Mouse (Mus musculus) cerebellum, adult 9-10 months (tissue): ENCODE measurements around the gene Pgk1.
A peak's percentile ranks its signal among the peaks of the same experiment; 100 is the strongest.
"Not testable (repeated sequence)": the region's sequence is repeated elsewhere in the genome, so short reads cannot be mapped to it uniquely, and the experiment has no call there.

Source experiments
- DNase-seq: peaks from one replicate; pipeline ENCODE4 v3.0.0; 2022

Pgk1 gene

GRCm38 (mm10) chrX:106186713-106187649, at the start of gene Pgk1:
TSS of gene Pgk1 (plus strand) at chrX:106187100.
- peak; percentile 89 for DNase-seq

GRCm38 (mm10) chrX:106139309-106140070, 47.4 kb upstream of the Pgk1 start:
- DNase-seq, result no peak

GRCm38 (mm10) chrX:106142936-106143335, 44.0 kb upstream of the Pgk1 start, which contains the start of gene Tlr13:
TSS of gene Tlr13 (plus strand) at chrX:106143204.
- no peak for DNase-seq

DNA sequence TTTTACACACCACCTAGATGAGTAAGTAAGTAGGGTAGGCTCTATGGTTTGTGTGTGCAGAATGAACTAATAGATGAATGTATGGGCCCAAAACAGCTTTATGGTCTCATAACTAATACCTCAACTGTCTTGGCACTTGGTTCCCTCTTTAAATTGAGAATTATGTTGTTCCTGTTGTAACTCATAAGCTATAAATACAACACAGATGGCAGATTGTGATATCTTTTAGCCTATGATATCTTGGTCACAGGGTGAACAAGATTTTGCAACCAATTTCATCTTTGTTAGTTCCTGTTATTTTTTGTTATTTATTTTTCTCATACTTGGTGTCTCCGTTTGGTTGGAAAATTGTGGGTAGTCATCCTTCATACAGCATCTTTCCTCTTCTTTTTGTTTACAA, 38.7 kb upstream of the Pgk1 start:
- DNase-seq, result no peak

DNA sequence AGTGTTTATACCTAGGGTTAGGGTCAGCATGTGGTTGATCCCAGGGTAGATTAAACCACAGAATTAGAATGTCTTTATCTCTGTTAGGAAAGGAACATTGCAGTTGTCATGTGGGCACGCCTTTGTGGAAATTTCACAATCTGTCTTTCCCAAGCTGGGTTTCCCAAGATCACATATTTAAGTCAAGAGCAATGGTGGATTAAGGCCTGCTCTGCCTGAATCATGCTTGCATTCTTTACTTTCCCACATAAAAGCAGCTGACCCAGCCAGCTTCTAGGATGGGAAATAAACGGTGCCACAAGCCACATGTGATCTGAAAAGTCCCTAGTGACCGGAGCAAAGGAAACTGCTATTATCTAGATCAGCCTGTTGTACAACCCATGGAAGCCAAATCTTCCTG, 37.4 kb upstream of the Pgk1 start:
- DNase-seq, result no peak

GRCm38 (mm10) chrX:106154180-106154586, 32.7 kb upstream of the Pgk1 start:
- no peak for DNase-seq

DNA sequence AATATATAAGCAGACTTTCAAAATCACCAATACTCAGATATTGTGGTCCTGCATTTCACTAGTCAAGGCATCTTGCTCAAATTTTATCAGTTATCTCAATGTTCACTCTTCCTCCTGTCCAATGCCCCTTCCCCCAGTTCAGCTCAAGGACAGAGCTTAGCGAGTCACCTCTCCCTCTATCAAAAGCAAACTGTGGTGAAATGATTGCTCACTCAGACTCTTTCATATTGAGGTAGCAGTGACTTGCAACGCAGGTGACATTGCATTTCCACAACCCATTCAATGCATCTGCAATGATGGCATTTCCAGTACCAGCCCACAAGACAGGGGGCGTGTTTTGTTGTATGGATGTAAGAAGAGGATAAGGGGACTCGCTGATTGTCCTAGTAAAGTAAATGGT, 31.0 kb upstream of the Pgk1 start:
- DNase-seq, result no peak

GRCm38 (mm10) chrX:106163995-106164394, 22.9 kb upstream of the Pgk1 start:
- DNase-seq, result no peak

DNA sequence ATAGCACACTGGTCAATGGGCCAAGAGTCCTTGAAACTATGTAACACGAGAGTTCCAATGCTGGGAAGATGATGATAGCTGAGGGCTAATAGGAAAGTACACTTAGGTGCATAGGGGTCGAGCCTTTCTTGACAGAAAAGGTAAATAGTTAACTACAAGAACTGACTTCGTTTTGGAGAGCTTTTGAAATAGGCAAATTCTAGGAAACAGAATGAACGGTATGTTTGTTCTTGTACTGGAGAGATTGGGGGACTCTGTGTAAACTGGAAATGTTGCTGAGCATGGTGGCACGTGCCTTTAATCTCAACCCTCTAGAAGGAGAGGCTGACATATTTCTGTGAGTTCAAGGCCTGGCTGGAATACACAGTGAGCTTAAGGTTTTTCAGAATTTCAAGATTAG, 22.3 kb upstream of the Pgk1 start:
- DNase-seq, result no peak

DNA sequence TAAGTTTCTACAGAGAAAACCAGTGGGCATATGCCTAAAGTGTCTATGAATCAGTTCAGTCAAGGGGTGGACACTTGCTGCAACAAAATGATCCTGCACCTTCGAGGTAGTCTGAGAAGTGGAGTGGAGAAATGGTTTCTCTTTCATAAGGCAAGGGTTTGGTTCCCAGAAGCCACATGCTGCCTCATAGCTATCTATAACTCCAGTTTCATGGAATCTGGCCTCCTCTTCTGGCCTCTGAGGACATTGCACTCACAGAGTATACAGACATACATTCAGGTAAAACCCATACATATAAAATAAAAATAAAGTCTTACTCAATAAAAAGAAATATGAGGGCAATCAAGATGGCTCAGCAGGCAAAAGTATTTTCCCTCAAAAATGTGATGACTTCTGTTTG, 21.8 kb upstream of the Pgk1 start:
- DNase-seq, result no peak

DNA sequence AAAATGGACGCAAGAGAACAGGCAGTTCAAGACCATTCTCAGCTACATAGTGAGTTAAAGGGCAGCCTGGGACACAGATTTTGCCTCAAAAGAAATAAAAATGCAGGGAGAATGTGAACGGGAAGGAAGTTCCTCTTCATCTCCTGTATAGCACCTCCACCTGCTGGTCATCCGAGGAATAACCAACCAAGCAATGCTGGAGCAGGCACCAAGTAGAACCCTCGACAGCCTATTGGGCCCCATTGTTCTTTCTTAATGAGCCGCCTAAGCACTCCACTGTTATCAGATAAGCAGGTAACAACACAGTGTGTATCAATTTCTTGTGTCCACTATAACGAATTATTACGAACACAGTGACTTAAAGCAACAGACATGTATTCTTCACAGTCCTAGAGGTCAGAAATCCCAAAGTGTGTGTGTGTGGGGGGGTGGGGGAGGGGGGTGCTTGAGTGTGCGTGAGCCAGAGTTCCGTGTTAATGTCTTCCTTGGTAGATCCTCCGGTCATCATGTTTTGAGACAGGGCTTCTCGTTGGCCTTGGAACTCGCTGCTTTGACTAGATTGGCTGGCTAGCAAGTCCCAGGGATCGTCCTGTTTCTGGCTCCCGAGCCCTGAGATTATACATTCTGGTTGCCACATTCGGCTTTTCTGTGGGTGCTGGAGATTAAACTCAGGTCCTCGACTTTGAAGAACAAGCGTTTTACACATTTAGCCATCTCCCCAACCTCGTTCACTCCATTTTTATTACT, 15.6 kb upstream of the Pgk1 start:
- DNase-seq, result peak; percentile 75

DNA sequence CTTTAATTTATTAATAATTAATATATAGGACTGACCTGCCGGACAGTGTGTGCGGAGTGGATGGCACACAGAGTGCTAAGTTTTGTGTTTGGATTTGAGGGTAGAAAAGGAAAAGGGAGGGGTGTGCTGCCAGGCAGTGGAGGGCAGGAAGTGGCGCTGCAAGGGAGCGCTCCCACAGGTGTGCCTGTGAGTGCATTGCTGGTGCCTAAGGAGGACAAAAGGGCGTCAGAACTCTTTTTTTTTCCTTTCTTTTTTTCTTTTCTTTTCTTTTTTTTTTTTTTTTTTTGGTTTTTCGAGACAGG, 15.1 kb upstream of the Pgk1 start:
- no peak for DNase-seq

DNA sequence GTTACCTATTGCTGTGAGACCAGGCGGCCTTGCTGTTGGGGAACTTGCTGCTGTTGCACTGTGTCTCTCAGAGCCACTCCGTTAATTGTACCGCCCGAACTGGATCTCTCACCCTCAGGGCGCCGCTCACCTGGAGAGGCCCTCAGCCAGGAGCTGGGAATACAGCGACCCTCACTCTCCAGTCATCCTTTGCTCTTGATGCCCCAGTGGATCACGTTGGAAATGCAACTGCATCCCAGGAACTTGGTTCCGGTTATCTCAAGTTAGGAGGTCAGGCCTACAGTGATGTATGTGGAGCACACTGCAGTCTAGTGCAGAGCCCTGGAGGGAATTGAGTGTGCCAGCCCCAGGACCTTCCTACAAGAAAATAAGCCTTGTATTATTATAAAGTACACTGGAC, 10.6 kb upstream of the Pgk1 start:
- DNase-seq, result no peak

DNA sequence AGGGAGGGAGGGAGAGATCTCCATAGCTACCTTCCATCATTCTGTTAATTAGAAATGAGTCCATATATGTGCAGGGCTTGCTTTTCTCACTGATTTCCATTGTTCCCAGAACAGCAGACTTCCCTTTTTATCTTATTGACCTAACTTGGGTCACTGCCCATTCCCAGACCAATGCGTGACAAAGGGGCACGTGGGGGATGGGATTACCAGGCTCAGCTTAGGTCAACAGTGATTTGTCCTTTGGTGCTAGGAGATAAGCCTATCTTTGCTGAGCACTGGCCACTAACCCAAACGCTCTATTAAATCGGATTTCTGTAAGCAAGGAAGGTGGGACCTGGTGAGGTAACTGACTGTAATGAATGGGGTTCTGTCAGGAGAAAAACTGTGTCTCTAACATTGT, 2.6 kb upstream of the Pgk1 start:
- no peak for DNase-seq

DNA sequence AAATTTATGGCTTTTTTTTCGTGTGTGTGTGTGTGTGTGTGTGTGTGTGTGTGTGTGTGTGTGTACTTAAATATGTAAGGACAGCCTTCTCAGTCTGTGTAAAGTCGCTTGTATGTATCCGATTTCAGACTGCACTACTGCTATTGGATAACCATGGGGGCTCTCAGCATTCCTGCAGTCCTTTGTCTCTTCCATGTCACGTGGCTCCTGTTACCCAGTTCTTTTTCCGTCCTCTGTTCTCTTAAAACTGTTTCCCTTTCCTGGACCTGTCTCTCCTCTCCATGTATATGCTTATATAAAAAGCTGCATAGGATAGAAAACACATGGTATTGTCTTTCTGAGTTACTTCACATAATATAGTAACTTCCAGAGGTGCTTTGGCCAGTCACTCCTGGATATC, 1.2 kb upstream of the Pgk1 start:
- peak; percentile 23 for DNase-seq

GRCm38 (mm10) chrX:106187737-106188136, 837 bp downstream of the Pgk1 start:
- peak; percentile 50 for DNase-seq

GRCm38 (mm10) chrX:106189356-106189755, 2.5 kb downstream of the Pgk1 start:
- no peak for DNase-seq

GRCm38 (mm10) chrX:106190091-106190490, 3.2 kb downstream of the Pgk1 start:
- DNase-seq, result no peak

- DNase-seq, result not testable (repeated sequence)
Observed at GRCm38 (mm10) chrX:106194361-106194760, 7.5 kb downstream of the Pgk1 start.

- no peak for DNase-seq
Observed at GRCm38 (mm10) chrX:106197308-106197707, 10.4 kb downstream of the Pgk1 start.

DNA sequence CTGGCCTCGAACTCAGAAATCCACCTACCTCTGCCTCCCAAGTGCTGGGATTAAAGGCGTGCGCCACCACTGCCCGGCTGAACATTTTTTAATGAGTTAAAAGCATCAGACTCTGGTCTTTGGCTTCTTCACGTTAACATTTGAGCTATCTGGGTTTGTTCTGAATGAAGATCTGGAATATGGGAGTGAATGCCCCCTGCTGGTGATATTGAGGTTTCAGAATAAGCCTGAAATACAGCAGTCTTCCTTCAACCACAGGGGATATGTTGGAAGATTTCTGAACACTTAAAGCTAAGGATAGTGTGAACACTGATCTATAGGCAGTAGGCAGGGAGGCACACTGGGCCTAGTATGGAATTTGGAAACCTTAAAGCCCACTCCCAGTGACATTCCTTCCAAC, 12.0 kb downstream of the Pgk1 start:
- DNase-seq, result no peak

DNA sequence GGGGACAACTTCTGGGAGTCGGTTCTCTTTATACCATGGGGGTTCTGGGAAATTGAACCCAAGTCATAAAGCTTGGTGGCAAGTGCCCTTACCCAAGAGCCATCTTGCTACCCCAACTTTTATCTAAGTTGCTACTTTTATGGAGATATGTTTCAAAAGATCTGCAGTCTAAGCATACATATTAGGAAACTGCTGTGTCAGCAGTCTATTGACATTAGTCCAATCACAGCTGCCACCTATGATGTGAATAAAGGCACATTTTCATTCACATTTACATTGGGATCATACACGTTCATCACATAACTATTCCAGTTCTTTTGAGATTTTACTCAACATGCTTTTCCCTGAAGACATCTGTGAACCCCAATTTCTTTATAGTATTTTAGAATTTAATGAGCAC, 22.2 kb downstream of the Pgk1 start:
- DNase-seq, result no peak
